Mouse (Mus musculus) lung, embryonic 15.5 days (tissue): ENCODE results near the gene Ap4e1. TPM values are rescaled to one million over a fixed set of nuclear protein-coding genes. Genes with fewer than 3 reads are reported as not detected.

Experiments used
- ATAC-seq: fragments of 200-750 bp; cut with Nextera tagmentation; 2 replicates; pipeline ENCODE4 v1.8.0; 2017; ENCODE audit warnings: moderate number of reproducible peaks, borderline replicate concordance; ENCODE audit not compliant: low FRiP score, low TSS enrichment; ENCODE audit errors: extremely low read depth
- H3K27ac ChIP-seq: fragments of 300-500 bp; sonication (generic); 2 replicates; pipeline ENCODE4 v1.5.1; 2015; ENCODE audit warnings: moderate library complexity, mild to moderate bottlenecking, inconsistent platforms
- H3K27me3 ChIP-seq: fragments of 300-500 bp; sonication (generic); 2 replicates; pipeline ENCODE4 v1.6.1; 2015; ENCODE audit warnings: inconsistent platforms
- H3K36me3 ChIP-seq: fragments of 300-500 bp; sonication (generic); 2 replicates; pipeline ENCODE4 v1.6.1; 2015; ENCODE audit warnings: inconsistent platforms
- H3K4me1 ChIP-seq: fragments of 300-500 bp; sonication (generic); 2 replicates; pipeline ENCODE4 v1.6.1; 2015; ENCODE audit warnings: inconsistent platforms
- H3K4me2 ChIP-seq: fragments of 300-500 bp; sonication (generic); 2 replicates; pipeline ENCODE4 v1.6.1; 2015; ENCODE audit warnings: inconsistent platforms, mild to moderate bottlenecking, moderate library complexity
- H3K4me3 ChIP-seq: fragments of 300-500 bp; sonication (generic); 2 replicates; pipeline ENCODE4 v1.5.1; 2015; ENCODE audit warnings: mild to moderate bottlenecking, inconsistent platforms
- H3K9ac ChIP-seq: fragments of 300-500 bp; sonication (generic); 2 replicates; pipeline ENCODE4 v1.6.1; 2015; ENCODE audit warnings: inconsistent platforms
- H3K9me3 ChIP-seq: fragments of 300-500 bp; sonication (generic); 2 replicates; pipeline ENCODE4 v1.6.1; 2016; ENCODE audit warnings: inconsistent platforms
- WGBS: fragments of 180-500 bp; shearing (Covaris S2); methylation state at CpG from one replicate; pipeline ENCODE4 v1.1.7; 2015; 5-methylcytosine and 5-hydroxymethylcytosine counted together
- polyA plus RNA-seq: library from polyadenylated mRNA; unstranded; fragments of >200 nt; fragmentation: Nextera tagmentation; extraction: Ambion mirVana; gene quantifications from 2 replicates; pipeline ENCODE4 v1.2.1, GENCODE M21; 2015

Ap4e1 gene
- polyA plus RNA-seq: 9.1 and 11.3 TPM in 2 replicates

DNA sequence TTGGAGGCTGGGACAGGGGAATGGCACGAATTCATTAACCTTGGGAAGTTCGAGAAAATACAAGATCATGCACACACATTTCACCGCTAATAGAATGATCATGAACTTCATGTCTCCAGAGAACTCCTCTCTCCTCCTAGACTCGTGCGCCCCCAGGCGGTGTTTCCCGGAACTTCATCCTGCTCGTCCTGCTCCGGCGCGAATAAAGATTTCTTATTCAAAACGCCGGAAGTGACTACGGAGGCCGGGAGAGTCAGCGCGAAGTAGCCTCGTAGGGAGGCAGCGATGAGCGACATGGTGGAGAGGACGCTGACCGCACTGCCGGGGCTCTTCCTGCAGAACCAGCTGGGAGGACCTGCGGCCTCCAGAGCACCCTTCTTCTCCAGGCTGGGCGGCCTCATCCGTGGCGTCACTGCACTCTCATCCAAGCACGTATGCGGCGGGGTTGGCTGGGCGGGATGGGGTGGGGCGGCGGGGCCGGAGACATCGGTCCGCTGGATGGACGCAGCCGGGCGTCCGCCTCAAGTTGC is at the start of gene Ap4e1:
Gene Ap4e1 (plus strand): TSS at position 249 of the 530 bp plus-strand sequence.
- peaks cover 14% of the 10 kb centered on the region for H3K36me3 ChIP-seq
- WGBS: under 1% methylated on average over 40 of the region's 40 CpGs
- ATAC-seq: peak; percentile 93
- H3K27ac ChIP-seq: peak within 1 kb of the TSS; percentile 82; the same call in 1 of the 2 replicates
- peak within 1 kb of the TSS; percentile 90 for H3K4me3 ChIP-seq
- H3K9me3 ChIP-seq: no peaks in the 10 kb centered on the region
- H3K9ac ChIP-seq: peak within 1 kb of the TSS; percentile 74
- peak within 1 kb of the TSS; percentile 76 for H3K4me2 ChIP-seq
- H3K4me1 ChIP-seq: peaks cover 15% of the 10 kb centered on the region
- no peaks in the 10 kb centered on the region for H3K27me3 ChIP-seq

DNA sequence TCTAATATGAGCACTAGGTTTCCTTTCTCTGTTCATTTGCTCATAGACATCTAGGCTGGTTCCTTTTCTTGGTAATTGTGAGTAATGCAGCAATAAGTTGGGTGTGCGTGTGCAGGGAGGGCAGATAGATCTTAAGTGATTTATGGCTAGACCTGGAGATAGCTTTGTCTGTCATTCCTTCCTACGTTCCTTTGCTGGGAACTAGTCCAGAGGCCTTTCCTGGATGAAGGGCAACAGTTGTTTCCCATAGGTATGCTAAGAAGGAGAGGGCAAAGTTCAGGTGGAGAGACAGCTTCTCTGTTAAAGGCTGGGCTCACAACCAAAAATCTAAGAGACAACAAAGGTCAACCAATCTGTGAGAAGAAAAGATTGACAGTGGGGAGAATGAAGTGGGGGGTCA is 46.8 kb upstream of the Ap4e1 start:
- WGBS: 73% methylated on average over 2 of the region's 2 CpGs
- Histone ChIP-seq H3K36me3 (no peaks in the 10 kb centered on the region), H3K9ac (no peak overlapping the region), H3K4me1 (no peaks in the 10 kb centered on the region), H3K4me3 (no peak overlapping the region), H3K4me2 (no peak overlapping the region), H3K27me3 (no peaks in the 10 kb centered on the region), H3K9me3 (no peaks in the 10 kb centered on the region), H3K27ac (no peak overlapping the region)
- ATAC-seq: no peak

DNA sequence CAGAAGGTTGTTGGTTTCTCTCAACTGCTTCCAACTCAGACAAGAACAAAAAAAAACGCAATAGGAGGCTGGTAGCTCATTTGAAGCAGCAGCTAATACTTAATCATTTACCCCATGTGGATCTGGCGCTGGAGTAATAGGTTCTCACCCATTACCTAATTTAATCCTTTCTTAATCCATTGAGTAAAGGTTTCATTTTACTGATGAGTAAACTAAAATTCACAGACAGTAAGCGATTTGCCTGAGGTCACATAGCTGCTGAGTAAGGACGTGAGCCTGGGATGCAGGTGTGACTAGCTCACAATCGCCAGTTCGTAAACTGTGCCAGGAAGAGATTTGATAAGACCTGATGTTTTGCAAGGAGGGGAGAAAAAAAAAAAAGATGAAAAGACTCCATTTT is 31.1 kb upstream of the Ap4e1 start:
- Histone ChIP-seq H3K27me3 (no peaks in the 10 kb centered on the region), H3K36me3 (no peaks in the 10 kb centered on the region)

DNA sequence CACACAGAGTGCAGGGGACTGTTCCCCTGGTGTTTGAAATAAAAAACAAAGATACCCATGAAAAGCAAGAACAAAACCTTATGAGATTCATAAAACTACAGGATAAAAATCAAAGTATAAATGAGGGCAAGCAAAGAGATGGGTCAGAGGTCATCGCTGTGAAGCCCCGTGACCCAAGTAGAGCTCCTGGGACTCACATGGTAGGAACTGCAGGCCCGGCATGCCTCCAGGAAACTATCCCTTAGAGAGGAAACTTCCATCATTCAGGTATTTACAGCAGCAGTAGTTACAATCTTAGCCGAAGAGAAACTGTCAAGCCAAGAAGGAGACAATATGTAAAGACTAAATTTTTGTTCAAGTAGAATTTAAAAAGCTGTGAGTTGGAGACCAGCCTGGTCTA is 25.3 kb upstream of the Ap4e1 start:
- Histone ChIP-seq H3K4me1 (no peaks in the 10 kb centered on the region), H3K4me2 (no peak overlapping the region), H3K27me3 (no peaks in the 10 kb centered on the region), H3K36me3 (no peaks in the 10 kb centered on the region), H3K9me3 (no peaks in the 10 kb centered on the region), H3K27ac (no peak overlapping the region), H3K4me3 (no peak overlapping the region), H3K9ac (no peak overlapping the region)
- WGBS: 71% methylated on average over 4 of the region's 4 CpGs
- ATAC-seq: no peak

More for the DNA sequence above, 31.1 kb upstream of the Ap4e1 start:
- Histone ChIP-seq H3K4me2 (no peak overlapping the region), H3K4me1 (no peaks in the 10 kb centered on the region), H3K4me3 (no peak overlapping the region), H3K27ac (no peak overlapping the region), H3K9ac (no peak overlapping the region), H3K9me3 (no peaks in the 10 kb centered on the region)
- ATAC-seq: no peak
- WGBS: 48% methylated on average over 6 of the region's 6 CpGs

GRCm38 (mm10) chr2:126989919-126990318 is 18.6 kb upstream of the Ap4e1 start:
- WGBS: 81% methylated on average over 6 of the region's 6 CpGs
- H3K4me1 ChIP-seq: no peaks in the 10 kb centered on the region
- no peak for ATAC-seq
- H3K27me3 ChIP-seq: no peaks in the 10 kb centered on the region
- H3K4me3 ChIP-seq: no peak overlapping the region
- H3K36me3 ChIP-seq: no peaks in the 10 kb centered on the region
- H3K9ac ChIP-seq: no peak overlapping the region
- H3K9me3 ChIP-seq: no peaks in the 10 kb centered on the region
- no peak overlapping the region for H3K27ac ChIP-seq
- H3K4me2 ChIP-seq: no peak overlapping the region

DNA sequence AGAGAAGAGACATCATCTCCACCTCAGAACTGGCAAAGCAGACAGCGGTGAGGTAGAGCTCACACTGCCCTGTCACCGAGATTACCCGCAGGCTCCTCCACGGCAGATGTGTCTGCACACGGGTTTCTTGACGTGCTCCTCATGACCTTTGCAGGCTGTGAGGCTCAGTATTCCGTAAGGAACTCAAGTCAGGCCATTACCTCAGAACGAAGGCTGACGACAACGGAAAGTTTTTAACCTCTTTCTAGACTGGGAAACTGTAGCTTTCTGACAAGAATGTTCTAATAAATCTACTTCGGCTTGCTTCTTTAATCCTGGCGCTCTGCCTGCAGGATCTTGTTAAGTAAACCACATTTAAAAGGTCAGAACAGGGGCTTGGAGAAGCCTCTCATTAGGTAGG is 15.8 kb upstream of the Ap4e1 start:
- no peak overlapping the region for H3K27ac ChIP-seq

DNA sequence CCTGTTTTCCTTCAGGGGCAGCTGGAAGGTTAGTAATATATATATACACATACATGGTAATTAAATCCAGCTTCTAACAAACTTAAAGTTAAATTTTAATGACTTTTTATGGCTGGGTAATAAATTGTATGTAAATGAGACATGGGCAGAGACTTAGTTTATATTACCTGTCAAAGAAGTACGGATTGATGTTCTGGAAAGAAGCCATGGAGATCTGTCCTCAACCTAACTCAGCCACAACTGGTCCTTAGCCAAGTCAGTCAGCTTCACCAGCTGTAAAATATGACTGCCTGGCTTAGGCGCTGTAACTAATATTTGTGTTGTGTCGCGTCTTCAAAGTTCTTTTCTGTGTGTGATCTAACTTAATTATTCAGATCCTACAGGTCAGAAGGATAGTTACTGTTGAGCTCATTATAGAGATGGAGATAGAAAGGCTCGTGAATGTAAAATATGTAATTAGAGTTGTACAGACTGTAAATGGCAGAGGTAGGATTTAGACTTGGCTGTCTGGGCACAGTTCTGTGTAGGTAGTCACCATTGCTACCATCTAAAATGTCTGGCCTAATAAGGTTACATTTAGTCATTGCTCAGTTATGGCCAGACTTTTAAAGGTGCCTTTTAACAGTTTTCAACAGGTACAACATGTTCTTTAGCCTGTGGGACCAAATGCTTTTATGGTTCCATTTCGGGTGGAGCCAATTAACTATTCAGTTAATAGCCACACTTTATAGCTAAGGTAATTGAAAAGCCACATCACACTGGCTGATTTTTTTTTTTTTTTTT is 13.9 kb upstream of the Ap4e1 start:
- Histone ChIP-seq H3K4me1 (no peaks in the 10 kb centered on the region), H3K36me3 (no peaks in the 10 kb centered on the region), H3K9ac (no peak overlapping the region), H3K4me2 (no peak overlapping the region), H3K27me3 (no peaks in the 10 kb centered on the region), H3K9me3 (no peaks in the 10 kb centered on the region), H3K4me3 (no peak overlapping the region), H3K27ac (no peak overlapping the region)
- ATAC-seq: no peak
- WGBS: 50% methylated on average over 6 of the region's 6 CpGs

More for the DNA sequence above, 15.8 kb upstream of the Ap4e1 start:
- no peak overlapping the region for H3K4me3 ChIP-seq
- H3K36me3 ChIP-seq: no peaks in the 10 kb centered on the region
- no peak overlapping the region for H3K9ac ChIP-seq
- no peaks in the 10 kb centered on the region for H3K4me1 ChIP-seq
- no peaks in the 10 kb centered on the region for H3K9me3 ChIP-seq
- H3K27me3 ChIP-seq: no peaks in the 10 kb centered on the region
- H3K4me2 ChIP-seq: no peak overlapping the region
- WGBS: 33% methylated on average over 12 of the region's 12 CpGs
- no peak for ATAC-seq

DNA sequence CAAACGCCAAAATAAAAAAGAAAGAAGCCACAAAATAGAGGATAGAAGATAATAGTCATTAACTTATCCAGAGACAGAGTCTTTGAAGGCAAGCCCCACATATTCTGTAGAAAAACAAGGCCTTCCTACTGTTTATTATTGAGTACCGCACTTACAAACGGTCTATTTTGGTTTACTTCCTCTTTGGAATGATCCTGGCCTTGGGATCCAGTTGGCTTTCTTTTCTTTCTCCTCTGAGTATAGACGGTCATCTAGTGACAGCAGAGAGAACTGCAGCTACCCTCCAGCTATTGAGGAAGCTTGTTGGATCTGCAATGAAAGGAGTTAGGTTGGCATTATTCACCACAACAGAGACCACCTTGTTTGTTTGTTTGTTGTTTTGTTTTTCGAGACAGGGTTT is 11.8 kb upstream of the Ap4e1 start:
- Histone ChIP-seq H3K4me2 (peak overlapping the region; percentile 27; the same call in 1 of the 2 replicates), H3K4me3 (no peak overlapping the region), H3K27ac (no peak overlapping the region), H3K4me1 (no peaks in the 10 kb centered on the region), H3K27me3 (no peaks in the 10 kb centered on the region), H3K36me3 (no peaks in the 10 kb centered on the region), H3K9ac (no peak overlapping the region), H3K9me3 (no peaks in the 10 kb centered on the region)
- WGBS: 15% methylated on average over 5 of the region's 5 CpGs
- peak; percentile 64; the same call in 1 of the 2 replicates for ATAC-seq

- Histone ChIP-seq H3K36me3 (no peaks in the 10 kb centered on the region), H3K4me1 (no peaks in the 10 kb centered on the region), H3K27me3 (no peaks in the 10 kb centered on the region), H3K9ac (no peak overlapping the region), H3K4me2 (no peak overlapping the region), H3K27ac (no peak overlapping the region), H3K4me3 (no peak overlapping the region), H3K9me3 (no peaks in the 10 kb centered on the region)
- 67% methylated on average over 7 of the region's 7 CpGs for WGBS
- no peak for ATAC-seq
Observed at GRCm38 (mm10) chr2:126998219-126998618, 10.3 kb upstream of the Ap4e1 start.

- H3K27me3 ChIP-seq: no peaks in the 10 kb centered on the region
- ATAC-seq: no peak
- WGBS: 63% methylated on average over 8 of the region's 8 CpGs
- no peak overlapping the region for H3K4me3 ChIP-seq
- H3K36me3 ChIP-seq: no peaks in the 10 kb centered on the region
- no peak overlapping the region for H3K9ac ChIP-seq
- no peaks in the 10 kb centered on the region for H3K4me1 ChIP-seq
- H3K9me3 ChIP-seq: no peaks in the 10 kb centered on the region
- no peak overlapping the region for H3K27ac ChIP-seq
- H3K4me2 ChIP-seq: no peak overlapping the region
Observed at GRCm38 (mm10) chr2:127000406-127001324, 7.9 kb upstream of the Ap4e1 start.

DNA sequence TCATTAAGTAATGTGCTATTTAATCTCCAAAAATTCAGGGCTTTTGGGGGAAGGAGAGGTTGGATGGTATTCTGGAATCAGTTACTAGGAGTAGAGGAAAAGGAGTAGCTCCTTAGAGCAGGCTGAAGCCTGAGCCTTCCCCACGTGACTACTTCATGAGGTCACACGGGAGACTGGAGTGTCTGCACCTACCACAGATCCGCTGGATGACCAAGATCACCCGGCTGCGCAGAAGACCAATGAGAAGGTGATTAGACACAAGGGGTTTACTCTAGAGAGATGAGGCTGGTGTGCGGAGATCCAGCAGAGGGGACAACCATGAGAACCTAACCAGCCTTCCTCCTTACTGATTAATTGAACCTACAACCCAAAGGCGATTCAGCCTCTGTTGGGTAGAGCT is 4.5 kb upstream of the Ap4e1 start:
- H3K9ac ChIP-seq: no peak overlapping the region
- H3K4me1 ChIP-seq: peaks cover 5% of the 10 kb centered on the region
- ATAC-seq: no peak
- no peak overlapping the region for H3K4me2 ChIP-seq
- H3K27ac ChIP-seq: no peak overlapping the region
- no peak overlapping the region for H3K4me3 ChIP-seq
- H3K27me3 ChIP-seq: no peaks in the 10 kb centered on the region
- no peaks in the 10 kb centered on the region for H3K9me3 ChIP-seq
- no peaks in the 10 kb centered on the region for H3K36me3 ChIP-seq
- WGBS: 79% methylated on average over 7 of the region's 7 CpGs
